Mouse (Mus musculus) ES-CJ7 (cell line): ENCODE data around the gene Hp.
A peak's percentile ranks its signal among the peaks of the same experiment; 100 is the strongest.

Source experiments
- DNase-seq: peaks from one replicate; pipeline ENCODE4 v3.0.0; 2011; ENCODE audit warnings: low read depth, low spot score

Gene Hp

DNA sequence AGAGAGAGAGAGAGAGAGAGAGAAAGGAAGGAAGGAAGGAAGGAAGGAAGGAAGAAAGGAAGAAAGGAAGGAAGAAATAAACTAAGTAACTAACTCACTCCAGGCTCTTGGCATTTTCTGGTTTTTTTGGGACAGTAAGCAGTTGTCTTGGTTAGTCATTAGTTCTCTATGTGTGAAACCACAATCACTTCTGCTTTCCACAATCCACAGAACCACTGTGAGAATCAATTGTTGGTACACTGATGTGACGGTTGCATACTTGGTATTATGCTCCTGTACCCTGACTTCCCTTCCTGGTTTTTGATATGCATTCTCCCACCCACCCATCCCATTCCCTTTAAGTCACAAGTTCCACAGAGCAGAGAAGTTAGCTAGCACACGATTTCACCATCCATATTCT, 15.1 kb downstream of the Hp start:
- DNase-seq = no peak

DNA sequence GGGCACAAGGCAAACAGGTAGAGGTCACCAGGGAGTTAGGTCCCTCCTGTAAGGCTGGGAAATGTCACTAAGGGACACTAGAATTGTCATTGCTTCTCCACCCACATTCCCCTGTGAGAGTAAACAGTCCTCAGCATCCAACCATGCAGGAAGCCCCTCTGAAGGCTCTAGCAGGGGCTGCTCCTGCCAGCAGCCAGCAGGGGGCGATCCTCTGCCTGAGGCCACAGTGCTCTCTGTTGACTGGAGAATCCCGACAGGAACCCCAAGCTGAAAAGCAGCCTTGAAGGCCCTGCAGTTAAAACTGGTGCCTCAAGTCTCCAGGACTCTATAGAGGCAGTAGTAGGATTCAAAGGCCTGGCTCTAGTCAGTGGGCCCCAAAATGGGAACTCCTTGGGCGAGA, 27.3 kb downstream of the Hp start:
- peak; percentile 75 for DNase-seq

DNA sequence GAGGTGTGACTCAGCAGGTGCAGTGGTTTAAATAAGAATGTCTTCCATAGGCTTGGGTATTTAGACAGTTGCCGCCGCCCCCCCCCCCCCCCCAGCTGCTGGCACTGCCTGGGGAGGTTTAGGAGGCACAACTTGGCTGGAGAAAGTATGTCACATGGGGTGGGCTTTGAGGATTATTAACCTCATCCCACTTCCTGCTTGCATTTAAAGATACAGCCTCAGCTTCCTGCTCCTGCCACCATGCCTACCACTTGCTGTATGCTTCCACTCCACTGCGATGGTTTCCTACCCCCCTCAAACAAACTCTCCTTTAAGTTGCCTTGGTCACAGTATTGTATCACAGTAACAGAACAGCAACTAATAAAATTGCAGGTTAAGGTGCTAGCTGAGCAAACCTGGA, 34.9 kb downstream of the Hp start:
- DNase-seq = no peak

DNA sequence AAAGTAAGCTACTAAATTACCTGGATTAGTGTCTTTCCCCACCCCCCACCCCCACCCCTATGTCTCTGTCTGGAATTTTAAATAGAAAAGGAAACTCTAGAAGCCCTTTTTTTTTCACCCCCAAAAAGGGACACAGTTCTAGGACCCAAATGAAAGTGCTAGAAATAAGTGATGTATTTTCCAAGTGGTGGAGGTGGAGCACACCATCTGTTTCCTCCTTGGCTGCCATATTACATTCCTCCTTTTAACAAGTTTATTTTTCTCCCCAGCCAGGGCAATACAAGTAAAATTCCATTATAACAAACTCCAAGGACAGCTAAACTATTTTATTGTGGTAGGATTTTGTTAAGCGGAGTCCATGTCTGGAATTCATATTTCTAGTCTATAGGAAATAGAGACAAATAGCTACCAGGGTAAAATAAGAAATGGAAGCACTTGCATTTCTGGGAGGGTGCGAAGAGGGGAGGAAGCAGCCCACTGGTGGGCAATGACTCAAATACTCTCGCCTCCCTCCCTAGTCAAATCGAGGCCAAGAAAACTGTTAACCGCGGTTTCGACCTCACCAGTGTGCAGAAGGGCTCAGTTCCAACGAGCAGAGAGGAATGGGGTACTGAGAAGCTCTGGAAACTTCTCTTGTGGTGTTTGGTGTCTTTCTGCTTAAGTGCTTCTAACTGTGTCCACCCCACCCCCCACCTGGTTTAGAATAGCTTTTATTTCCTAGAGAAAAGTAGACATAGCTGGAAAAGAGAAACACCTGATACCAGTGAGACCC, 36.0 kb downstream of the Hp start:
- DNase-seq = no peak

DNA sequence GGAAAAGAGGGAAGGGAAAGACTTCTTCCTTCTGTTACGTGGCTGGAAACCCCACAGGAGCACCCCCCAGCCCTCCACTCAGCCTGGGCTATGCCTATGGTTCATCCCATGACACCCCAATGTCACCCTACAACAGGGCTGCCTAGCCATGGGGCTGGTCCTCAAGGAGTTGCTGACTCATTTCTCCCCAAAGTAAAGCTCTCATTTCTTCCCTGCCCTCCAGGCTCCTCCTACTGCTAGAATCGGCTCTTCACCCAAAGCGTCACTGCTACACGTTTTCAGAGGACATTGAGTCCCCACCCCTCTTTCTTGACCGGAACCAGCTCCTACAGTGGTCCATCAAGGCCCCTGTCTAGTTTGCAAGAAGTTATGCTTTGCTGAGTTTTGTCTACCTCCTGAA, 36.8 kb downstream of the Hp start:
- DNase-seq = no peak

GRCm38 (mm10) chr8:109536703-109537102, 42.3 kb downstream of the Hp start:
- peak; percentile 98 for DNase-seq

- peak; percentile 86 for DNase-seq
Observed at GRCm38 (mm10) chr8:109535140-109535990, 43.6 kb downstream of the Hp start.
